Mouse (Mus musculus) liver, embryonic 14.5 days (tissue): ENCODE measurements at regions not wholly inside any gene's neighbourhood (a gene's known extent, or its start where the extent isn't known, plus 50 kb on each side); places are given as distances from the start of the nearest gene placed in this dataset.

Experiments used
- ATAC-seq: fragments of 200-750 bp; cut with Nextera tagmentation; 2 replicates; pipeline ENCODE4 v1.8.0; 2017; ENCODE audit warnings: moderate number of reproducible peaks, mild to moderate bottlenecking, moderate library complexity; ENCODE audit not compliant: insufficient read depth
- DNase-seq, 3 experiments: peaks; one replicate each; pipeline ENCODE4 v3.0.0-alpha.2; 2012 to 2013; ENCODE audit warnings: low read depth in 3 of 3, low spot score in 3 of 3
- H3K27ac ChIP-seq: fragments of 300-500 bp; sonication (generic); 2 replicates; pipeline ENCODE4 v1.5.1; 2014; ENCODE audit warnings: moderate library complexity, mild to moderate bottlenecking, control low read depth, inconsistent platforms
- H3K27me3 ChIP-seq: fragments of 300-500 bp; sonication (generic); 2 replicates; pipeline ENCODE4 v1.6.1; 2014; ENCODE audit warnings: mild to moderate bottlenecking, low read length, moderate library complexity; ENCODE audit not compliant: control insufficient read depth, insufficient read depth
- H3K36me3 ChIP-seq: fragments of 300-500 bp; sonication (generic); replicated peaks from 2 replicates; pipeline ENCODE4 v1.6.1; 2014; ENCODE audit warnings: low read depth; ENCODE audit not compliant: control insufficient read depth, insufficient read depth
- H3K4me1 ChIP-seq, 2 experiments: fragments of 200-500 bp in 1 of 2; fragments of 300-500 bp in 1 of 2; sonication (generic) in 1 of 2; replicated peaks; 2 replicates each; pipeline ENCODE4 v1.6.1; 2012 to 2014; ENCODE audit warnings: antibody characterized with exemption in 1 of 2, inconsistent platforms in 1 of 2, low read length in 1 of 2; ENCODE audit not compliant: control insufficient read depth in 2 of 2, insufficient read depth in 2 of 2
- H3K4me2 ChIP-seq: fragments of 300-500 bp; sonication (generic); 2 replicates; pipeline ENCODE4 v1.6.1; 2014; ENCODE audit warnings: low read depth, mild to moderate bottlenecking, control low read depth, moderate library complexity
- H3K4me3 ChIP-seq, 2 experiments: fragments of 200-500 bp in 1 of 2; fragments of 300-500 bp in 1 of 2; sonication (generic) in 1 of 2; 2 replicates each; pipeline ENCODE4 v1.5.1; 2012 to 2014; ENCODE audit warnings: low read depth in 2 of 2, low read length in 2 of 2, mild to moderate bottlenecking in 2 of 2, control low read depth in 1 of 2, inconsistent platforms in 1 of 2, moderate library complexity in 1 of 2; ENCODE audit not compliant: insufficient read depth in 1 of 2
- H3K9ac ChIP-seq: fragments of 300-500 bp; sonication (generic); replicated peaks from 2 replicates; pipeline ENCODE4 v1.6.1; 2014; ENCODE audit warnings: mild to moderate bottlenecking, control low read depth, moderate library complexity
- H3K9me3 ChIP-seq: fragments of 300-500 bp; sonication (generic); 2 replicates; pipeline ENCODE4 v1.6.1; 2016; ENCODE audit warnings: low read length, mixed read lengths; ENCODE audit not compliant: control insufficient read depth
- CTCF ChIP-seq: IDR thresholded peaks from 2 replicates; pipeline ENCODE4 v1.5.1; 2016; ENCODE audit warnings: antibody characterized with exemption, low read depth, control low read depth
- EP300 ChIP-seq: IDR thresholded peaks from 2 replicates; pipeline ENCODE4 v1.6.1; 2016; ENCODE audit warnings: antibody characterized with exemption, low read depth
- WGBS: fragments of 180-500 bp; shearing (Covaris S2); extraction: QIAGEN DNeasy Blood & Tissue Kit; methylation state at CpG from one replicate; pipeline ENCODE4 v1.1.7; 2014; ENCODE audit not compliant: insufficient replicate concordance; 5-methylcytosine and 5-hydroxymethylcytosine counted together

GRCm38 (mm10) chr2:51316452-51316851 lies 167.5 kb upstream of the Rnd3 start:
- H3K4me3 ChIP-seq: no peak overlapping the region
- WGBS: 60% methylated on average over 8 of the region's 8 CpGs
- H3K27me3 ChIP-seq: no peaks in the 10 kb centered on the region
- H3K36me3 ChIP-seq: no peaks in the 10 kb centered on the region
- TF ChIP-seq EP300: no peak
- peak; percentile 14; the same call in 1 of the 2 replicates for TF ChIP-seq CTCF
- no peak overlapping the region for H3K9ac ChIP-seq
- H3K27ac ChIP-seq: no peak overlapping the region
- no peak for ATAC-seq
- no peaks in the 10 kb centered on the region for H3K9me3 ChIP-seq
- no peak overlapping the region for H3K4me2 ChIP-seq
- no peaks in the 10 kb centered on the region for H3K4me1 ChIP-seq
- DNase-seq: no peak

- Histone ChIP-seq H3K36me3 (no peaks in the 10 kb centered on the region), H3K4me1 (no peaks in the 10 kb centered on the region), H3K4me3 (no peak overlapping the region), H3K27ac (no peak overlapping the region), H3K27me3 (no peaks in the 10 kb centered on the region), H3K9ac (no peak overlapping the region), H3K4me2 (no peak overlapping the region), H3K9me3 (no peaks in the 10 kb centered on the region)
- no peak for TF ChIP-seq CTCF
- TF ChIP-seq EP300: no peak
- no peak for ATAC-seq
- no peak for DNase-seq
- WGBS: 71% methylated on average over 4 of the region's 4 CpGs
Observed at GRCm38 (mm10) chr2:51313414-51313813, 164.5 kb upstream of the Rnd3 start.

GRCm38 (mm10) chr2:51306257-51306656 lies 157.3 kb upstream of the Rnd3 start:
- no peak overlapping the region for H3K4me2 ChIP-seq
- DNase-seq (no peak), ATAC-seq (no peak)
- no peak overlapping the region for H3K4me3 ChIP-seq
- TF ChIP-seq CTCF (no peak), EP300 (no peak)
- 52% methylated on average over 1 of the region's 1 CpGs for WGBS
- H3K9ac ChIP-seq: no peak overlapping the region
- no peaks in the 10 kb centered on the region for H3K9me3 ChIP-seq
- no peaks in the 10 kb centered on the region for H3K27me3 ChIP-seq
- no peaks in the 10 kb centered on the region for H3K36me3 ChIP-seq
- H3K27ac ChIP-seq: no peak overlapping the region
- no peaks in the 10 kb centered on the region for H3K4me1 ChIP-seq

- Histone ChIP-seq H3K9ac (no peak overlapping the region), H3K4me3 (no peak overlapping the region), H3K9me3 (no peaks in the 10 kb centered on the region), H3K36me3 (no peaks in the 10 kb centered on the region), H3K4me1 (no peaks in the 10 kb centered on the region), H3K27ac (no peak overlapping the region), H3K27me3 (no peaks in the 10 kb centered on the region), H3K4me2 (no peak overlapping the region)
- DNase-seq: no peak
- 22% methylated on average over 6 of the region's 6 CpGs for WGBS
- TF ChIP-seq EP300: no peak
- ATAC-seq: no peak
Observed at GRCm38 (mm10) chr2:51305411-51305810, 156.5 kb upstream of the Rnd3 start.

DNA sequence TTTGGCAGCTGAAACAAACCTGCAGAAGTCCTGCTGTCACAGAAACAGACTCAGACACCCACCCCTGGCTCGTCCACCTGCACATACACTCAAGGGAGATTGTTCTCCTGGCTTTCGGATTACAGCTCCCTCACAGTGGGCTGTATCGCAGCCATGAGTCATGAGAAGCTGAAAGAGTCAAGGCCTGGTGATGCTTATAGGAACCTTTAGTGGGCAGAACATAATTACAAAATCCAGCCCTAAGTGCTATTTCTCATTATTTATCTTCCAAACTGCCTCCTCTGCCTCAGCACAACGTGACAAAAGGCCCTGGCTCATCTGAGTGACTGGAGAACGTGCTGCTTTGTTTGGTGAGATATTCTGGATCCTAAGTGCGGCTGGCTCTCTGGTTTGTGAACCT lies 155.8 kb upstream of the Rnd3 start:
- WGBS: 61% methylated on average over 6 of the region's 6 CpGs
- no peak for DNase-seq
- no peak overlapping the region for H3K27ac ChIP-seq
- no peaks in the 10 kb centered on the region for H3K27me3 ChIP-seq
- no peaks in the 10 kb centered on the region for H3K9me3 ChIP-seq
- H3K4me1 ChIP-seq: no peaks in the 10 kb centered on the region
- no peak for ATAC-seq
- TF ChIP-seq EP300 (no peak), CTCF (no peak)
- no peaks in the 10 kb centered on the region for H3K36me3 ChIP-seq
- no peak overlapping the region for H3K4me3 ChIP-seq
- H3K4me2 ChIP-seq: no peak overlapping the region
- no peak overlapping the region for H3K9ac ChIP-seq
